8 mouse cellular contexts compared by ENCODE assay signal in the genomic region with DNA sequence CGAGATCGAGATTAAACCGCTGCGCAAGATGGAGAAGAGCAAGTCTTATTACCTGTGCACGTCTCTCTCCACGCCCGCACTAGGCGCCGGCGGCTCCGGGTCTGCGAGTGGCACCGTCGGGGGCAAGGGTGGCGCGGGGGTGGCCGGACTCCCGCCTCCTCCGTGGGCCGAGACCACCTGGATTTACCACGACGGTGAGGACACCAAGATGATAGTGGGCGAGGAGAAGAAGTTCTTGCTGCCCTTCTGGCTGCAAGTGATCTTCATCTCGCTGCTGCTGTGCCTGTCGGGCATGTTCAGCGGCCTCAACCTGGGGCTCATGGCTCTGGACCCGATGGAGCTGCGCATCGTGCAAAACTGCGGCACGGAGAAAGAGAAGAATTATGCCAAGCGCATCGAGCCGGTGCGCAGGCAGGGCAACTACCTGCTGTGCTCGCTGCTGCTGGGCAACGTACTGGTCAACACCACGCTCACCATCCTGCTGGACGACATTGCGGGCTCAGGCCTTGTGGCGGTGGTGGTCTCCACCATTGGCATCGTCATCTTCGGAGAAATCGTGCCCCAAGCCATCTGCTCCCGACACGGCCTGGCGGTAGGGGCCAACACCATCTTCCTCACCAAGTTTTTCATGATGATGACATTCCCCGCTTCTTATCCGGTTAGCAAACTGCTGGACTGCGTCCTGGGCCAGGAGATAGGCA. TPM values are rescaled to one million over a fixed set of nuclear protein-coding genes. Genes with fewer than 3 reads are reported as not detected.
A peak's percentile ranks its signal among the peaks of the same experiment; 100 is the strongest.
DNase-seq lines count a peak whose midpoint lies in the region; ATAC-seq and TF ChIP-seq lines count a peak whose summit lies in the region.

No protein-coding gene starts in this region.

- no peaks in the 10 kb centered on the region for H3K4me1 ChIP-seq in embryonic facial prominence, embryonic 11.5 days (ENCODE audit: control insufficient read depth, insufficient read depth, low read length)
- H3K4me1 ChIP-seq in heart, embryonic 16.5 days (ENCODE audit: control insufficient read depth, insufficient read depth, low read length), result 0 out of 2 replicates have a peak, but pooled peaks cover 9% of the 10 kb centered on the region
- peaks cover 6% of the 10 kb centered on the region; the same call in 1 of the 2 replicates for H3K4me1 ChIP-seq in lung, embryonic 14.5 days (ENCODE audit: insufficient read depth)

- H3K9ac ChIP-seq in embryonic facial prominence, embryonic 11.5 days (replicated peaks; ENCODE audit: low read length), result peak overlapping the region; percentile 74
- peak overlapping the region; percentile 84 for H3K9ac ChIP-seq in heart, embryonic 16.5 days (ENCODE audit: low read length)
- H3K9ac ChIP-seq in lung, embryonic 14.5 days, result peak overlapping the region; percentile 69

- peak; percentile 23 to 38 for DNase-seq in B cell, adult 2 months
- peak; percentile 50 for DNase-seq in ZHBTc4 (ENCODE audit: low read depth, low spot score)
- peak; percentile 43 for DNase-seq in embryonic facial prominence, embryonic 11.5 days (ENCODE audit: low spot score)
- DNase-seq in kidney, postnatal 4 days, result peak; percentile 34 to 59
- DNase-seq in lung, embryonic 14.5 days, result peak; percentile 23
- peak; percentile 48 for DNase-seq in retina, embryonic 14.5 days (ENCODE audit: low spot score)

- H3K9me3 ChIP-seq in embryonic facial prominence, embryonic 11.5 days (replicated peaks; ENCODE audit: control insufficient read depth, low read length), result no peaks in the 10 kb centered on the region
- H3K9me3 ChIP-seq in heart, embryonic 16.5 days (replicated peaks; ENCODE audit: control insufficient read depth, low read length), result no peaks in the 10 kb centered on the region
- no peaks in the 10 kb centered on the region for H3K9me3 ChIP-seq in lung, embryonic 14.5 days (ENCODE audit: low read depth, low read length)

- H3K4me3 ChIP-seq in embryonic facial prominence, embryonic 11.5 days (ENCODE audit: low read depth, low read length), result peak overlapping the region; percentile 78
- peak overlapping the region; percentile 85 for H3K4me3 ChIP-seq in heart, embryonic 16.5 days (ENCODE audit: low read length)
- H3K4me3 ChIP-seq in lung, embryonic 14.5 days (ENCODE audit: low read depth, low read length), result peak overlapping the region; percentile 90

- no peak overlapping the region for H3K27ac ChIP-seq in embryonic facial prominence, embryonic 11.5 days (replicated peaks; ENCODE audit: low read depth, low read length)
- H3K27ac ChIP-seq in heart, embryonic 16.5 days (ENCODE audit: low read length), result no peak overlapping the region
- H3K27ac ChIP-seq in lung, embryonic 14.5 days (ENCODE audit: low read depth), result no peak overlapping the region

- peaks cover 2% of the 10 kb centered on the region; the same call in 1 of the 2 replicates for H3K27me3 ChIP-seq in embryonic facial prominence, embryonic 11.5 days (ENCODE audit: control insufficient read depth, insufficient read depth, low read length)
- H3K27me3 ChIP-seq in heart, embryonic 16.5 days (ENCODE audit: control insufficient read depth, insufficient read depth, low read length), result no peaks in the 10 kb centered on the region
- H3K27me3 ChIP-seq in lung, embryonic 14.5 days (ENCODE audit: insufficient read depth, low read length), result peaks cover 24% of the 10 kb centered on the region; the same call in 1 of the 2 replicates

- H3K4me2 ChIP-seq in embryonic facial prominence, embryonic 11.5 days (ENCODE audit: low read depth, low read length), result peak overlapping the region; percentile 98
- peak overlapping the region; percentile 98 for H3K4me2 ChIP-seq in heart, embryonic 16.5 days (ENCODE audit: low read depth, low read length)
- peak overlapping the region; percentile 100 for H3K4me2 ChIP-seq in lung, embryonic 14.5 days

- WGBS in embryonic facial prominence, embryonic 11.5 days, result 1% methylated on average over 50 of the region's 50 CpGs
- WGBS in heart, embryonic 16.5 days, result under 1% methylated on average over 50 of the region's 50 CpGs
- WGBS in lung, embryonic 14.5 days, result 1% methylated on average over 50 of the region's 50 CpGs

- ATAC-seq in embryonic facial prominence, embryonic 11.5 days (replicated peaks; ENCODE audit: insufficient number of reproducible peaks, low FRiP score, low TSS enrichment, low read depth), result no peak
- no peak for ATAC-seq in heart, embryonic 16.5 days (replicated peaks; ENCODE audit: extremely low read depth, insufficient read depth, low FRiP score)
- no peak for ATAC-seq in lung, embryonic 14.5 days (ENCODE audit: insufficient read depth)
- no peak for ATAC-seq in megakaryocyte progenitor cell, adult 5-6 weeks (replicated peaks; ENCODE audit: poor library complexity)

- no peaks in the 10 kb centered on the region for H3K36me3 ChIP-seq in embryonic facial prominence, embryonic 11.5 days (replicated peaks; ENCODE audit: control insufficient read depth, insufficient read depth, low read depth, low read length)
- H3K36me3 ChIP-seq in heart, embryonic 16.5 days (ENCODE audit: control insufficient read depth, insufficient read depth), result no peaks in the 10 kb centered on the region
- H3K36me3 ChIP-seq in lung, embryonic 14.5 days (ENCODE audit: insufficient read depth), result no peaks in the 10 kb centered on the region

- TF ChIP-seq CTCF in lung, embryonic 14.5 days (IDR thresholded peaks at IDR 0.05; ENCODE audit: low read depth), result no peak

RNA-seq across cellular contexts. Expression of a gene that starts 1.0 kb away (rescaled TPM):
- 3.6 and 3.8 TPM in 2 replicates for polyA plus RNA-seq in embryonic facial prominence, embryonic 11.5 days (2014; fragmentation: Nextera tagmentation; extraction: Ambion mirVana)
- polyA plus RNA-seq in heart, embryonic 16.5 days (2015; fragmentation: Nextera tagmentation; extraction: Ambion mirVana), result 1.9 and 2.7 TPM in 2 replicates
- polyA plus RNA-seq in lung, embryonic 14.5 days (2014; fragmentation: Nextera tagmentation; extraction: Ambion mirVana), result 3.8 and 3.9 TPM in 2 replicates
- total RNA-seq in megakaryocyte progenitor cell, adult 5-6 weeks (2015), result 6.4 and 8.0 TPM in 2 replicates
- total RNA-seq in megakaryocyte progenitor cell, adult 5-6 weeks (2017), result 5.5 and 5.8 TPM in 2 replicates

RNA-seq across cellular contexts. Expression of a gene that starts 55.2 kb away (rescaled TPM):
- 29.3 and 34.6 TPM in 2 replicates for polyA plus RNA-seq in embryonic facial prominence, embryonic 11.5 days (2014; fragmentation: Nextera tagmentation; extraction: Ambion mirVana)
- 46.7 and 52.1 TPM in 2 replicates for polyA plus RNA-seq in heart, embryonic 16.5 days (2015; fragmentation: Nextera tagmentation; extraction: Ambion mirVana)
- 28.5 and 29.2 TPM in 2 replicates for polyA plus RNA-seq in lung, embryonic 14.5 days (2014; fragmentation: Nextera tagmentation; extraction: Ambion mirVana)
- total RNA-seq in megakaryocyte progenitor cell, adult 5-6 weeks (2015), result 31.2 and 43.3 TPM in 2 replicates
- 54.4 and 65.8 TPM in 2 replicates for total RNA-seq in megakaryocyte progenitor cell, adult 5-6 weeks (2017)
